Mouse (Mus musculus) thymus, adult 2 months (tissue): Measurements from ENCODE around the gene Trim65.

ENCODE experiments used
- CTCF ChIP-seq: fragments of 200-500 bp; IDR thresholded peaks from 2 replicates; pipeline ENCODE4 v1.5.1; 2012; ENCODE audit warnings: mild to moderate bottlenecking, control low read depth, low read length, moderate library complexity, borderline replicate concordance; ENCODE audit not compliant: control insufficient read depth, poor library complexity, insufficient read depth; ENCODE audit errors: extremely low read depth
- POLR2A ChIP-seq: fragments of 200-500 bp; IDR thresholded peaks from 2 replicates; pipeline ENCODE4 v1.6.1; 2012; ENCODE audit warnings: mild to moderate bottlenecking, low read length, control low read depth, moderate library complexity; ENCODE audit not compliant: control insufficient read depth, poor library complexity, insufficient read depth; ENCODE audit errors: extremely low read depth

GRCm38 (mm10) chr11:116089545-116089944 lies 41.4 kb downstream of the Trim65 start:
- TF ChIP-seq POLR2A (no peak), CTCF (no peak)
